Mouse (Mus musculus) myocyte (in vitro differentiated cells): ENCODE data around the gene Lrch4.

ENCODE experiments used
- CEBPB ChIP-seq: IDR thresholded peaks from 2 replicates; pipeline ENCODE4 v1.6.1; 2011; ENCODE audit warnings: mild to moderate bottlenecking, moderate library complexity; ENCODE audit not compliant: poor library complexity, insufficient read depth, severe bottlenecking
- MAX ChIP-seq: IDR thresholded peaks from one replicate; pipeline ENCODE4 v1.6.1; 2011; ENCODE audit warnings: low read depth, mild to moderate bottlenecking, control low read depth
- POLR2A ChIP-seq: IDR thresholded peaks from one replicate; pipeline ENCODE4 v1.6.1; 2011; ENCODE audit warnings: low read depth, mild to moderate bottlenecking, control low read depth, moderate library complexity; ENCODE audit not compliant: insufficient read length
- POLR2AphosphoS2 ChIP-seq: IDR thresholded peaks from one replicate; pipeline ENCODE4 v1.6.1; 2011; ENCODE audit warnings: low read depth, control low read depth; ENCODE audit not compliant: insufficient read length
- USF1 ChIP-seq: IDR thresholded peaks from one replicate; pipeline ENCODE4 v1.6.1; 2011; ENCODE audit warnings: low read depth, mild to moderate bottlenecking, control low read depth, moderate library complexity

DNA sequence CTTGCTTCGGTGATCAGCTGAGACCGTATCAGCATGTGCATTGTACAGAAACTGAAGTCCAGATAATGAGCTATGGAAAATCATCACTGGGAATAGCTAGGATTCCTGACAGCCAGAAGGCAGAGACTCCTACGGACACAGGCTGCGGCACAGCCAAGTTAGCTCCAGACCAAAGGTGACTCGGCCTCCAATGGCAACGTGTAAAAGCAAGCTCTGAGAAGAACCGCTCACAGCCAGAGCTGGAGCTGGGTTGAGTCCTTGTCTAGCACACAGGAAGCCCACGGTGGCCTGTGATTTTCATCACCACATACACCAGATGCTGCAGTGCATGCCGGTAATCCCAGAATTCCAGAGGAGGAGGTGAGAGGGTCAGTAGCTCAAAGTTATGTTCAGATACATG, 61.6 kb downstream of the Lrch4 start:
- TF ChIP-seq POLR2A (no peak), USF1 (no peak), POLR2AphosphoS2 (no peak), MAX (no peak), CEBPB (no peak)
